Mouse (Mus musculus) cerebellum, adult 2 months (tissue): ENCODE measurements around the gene Cdk5rap3.

Experiments
- CTCF ChIP-seq: fragments of 200-500 bp; IDR thresholded peaks from 2 replicates; pipeline ENCODE4 v1.5.1; 2011; ENCODE audit warnings: low read depth, mild to moderate bottlenecking, control low read depth, low read length, moderate library complexity, borderline replicate concordance; ENCODE audit not compliant: insufficient read depth
- POLR2A ChIP-seq: fragments of 200-500 bp; IDR thresholded peaks from 2 replicates; pipeline ENCODE4 v1.6.1; 2011; ENCODE audit warnings: low read length, control low read depth, borderline replicate concordance; ENCODE audit not compliant: insufficient read depth

- TF ChIP-seq CTCF, result peak; percentile 29
- no peak for TF ChIP-seq POLR2A
Observed at GRCm38 (mm10) chr11:96950767-96951166, 34.5 kb upstream of the Cdk5rap3 start.
